Mouse (Mus musculus) limb, embryonic 14.5 days (tissue): Measurements from ENCODE around the gene 1810010H24Rik. TPM values are rescaled to one million over a fixed set of nuclear protein-coding genes. Genes with fewer than 3 reads are reported as not detected.

Experiments used
- ATAC-seq: fragments of 200-750 bp; cut with Nextera tagmentation; 2 replicates; pipeline ENCODE4 v1.8.0; 2017; ENCODE audit warnings: low read depth, moderate number of reproducible peaks, moderate TSS enrichment; ENCODE audit not compliant: low FRiP score
- DNase-seq: peaks from one replicate; pipeline ENCODE4 v3.0.0-alpha.2; 2015; ENCODE audit warnings: low spot score
- H3K27ac ChIP-seq: fragments of 300-500 bp; sonication (generic); replicated peaks from 2 replicates; pipeline ENCODE4 v1.5.1; 2014; ENCODE audit warnings: low read depth, mild to moderate bottlenecking, low read length, moderate library complexity, mixed read lengths
- H3K27me3 ChIP-seq: fragments of 300-500 bp; sonication (generic); 2 replicates; pipeline ENCODE4 v1.6.1; 2014; ENCODE audit warnings: low read length, mixed read lengths; ENCODE audit not compliant: control insufficient read depth, insufficient read depth
- H3K36me3 ChIP-seq: fragments of 300-500 bp; sonication (generic); 2 replicates; pipeline ENCODE4 v1.6.1; 2014; ENCODE audit warnings: mild to moderate bottlenecking, low read length, moderate library complexity, mixed read lengths; ENCODE audit not compliant: control insufficient read depth, insufficient read depth
- H3K4me1 ChIP-seq: fragments of 300-500 bp; sonication (generic); 2 replicates; pipeline ENCODE4 v1.6.1; 2014; ENCODE audit warnings: antibody characterized with exemption, low read length, mixed read lengths; ENCODE audit not compliant: control insufficient read depth, insufficient read depth
- H3K4me2 ChIP-seq: fragments of 300-500 bp; sonication (generic); replicated peaks from 2 replicates; pipeline ENCODE4 v1.6.1; 2014; ENCODE audit warnings: low read depth, mild to moderate bottlenecking, low read length, moderate library complexity; ENCODE audit not compliant: severe bottlenecking
- H3K4me3 ChIP-seq: fragments of 300-500 bp; sonication (generic); replicated peaks from 2 replicates; pipeline ENCODE4 v1.5.1; 2014; ENCODE audit warnings: low read length
- H3K9ac ChIP-seq: fragments of 300-500 bp; sonication (generic); 2 replicates; pipeline ENCODE4 v1.6.1; 2014; ENCODE audit warnings: mild to moderate bottlenecking, low read depth, low read length, moderate library complexity; ENCODE audit not compliant: severe bottlenecking
- H3K9me3 ChIP-seq: fragments of 300-500 bp; sonication (generic); 2 replicates; pipeline ENCODE4 v1.6.1; 2016; ENCODE audit warnings: low read length; ENCODE audit not compliant: control insufficient read depth
- POLR2A ChIP-seq: fragments of 200-500 bp; IDR thresholded peaks from 2 replicates; pipeline ENCODE4 v1.8.0; 2012; ENCODE audit warnings: inconsistent platforms, mild to moderate bottlenecking, moderate library complexity, borderline replicate concordance; ENCODE audit not compliant: insufficient read depth, insufficient read length; ENCODE audit errors: extremely low read depth
- WGBS: fragments of 180-500 bp; shearing (Covaris S2); extraction: QIAGEN DNeasy Blood & Tissue Kit; methylation state at CpG from one replicate; pipeline ENCODE4 v1.1.7; 2014; 5-methylcytosine and 5-hydroxymethylcytosine counted together
- polyA plus RNA-seq, 2 experiments: library from polyadenylated mRNA; depleted of rRNA in 1 of 2; stranded (reverse) in 1 of 2; unstranded in 1 of 2; fragments of >200 nt; fragmentation: Nextera tagmentation in 1 of 2; extraction: Ambion mirVana in 1 of 2; gene quantifications; 2 replicates each; pipeline versions ENCODE4 v1.2.1 to v1.2.3; 2012 to 2014

Gene 1810010H24Rik
- polyA plus RNA-seq, 2 experiments: 2.3 to 2.6 TPM

DNA sequence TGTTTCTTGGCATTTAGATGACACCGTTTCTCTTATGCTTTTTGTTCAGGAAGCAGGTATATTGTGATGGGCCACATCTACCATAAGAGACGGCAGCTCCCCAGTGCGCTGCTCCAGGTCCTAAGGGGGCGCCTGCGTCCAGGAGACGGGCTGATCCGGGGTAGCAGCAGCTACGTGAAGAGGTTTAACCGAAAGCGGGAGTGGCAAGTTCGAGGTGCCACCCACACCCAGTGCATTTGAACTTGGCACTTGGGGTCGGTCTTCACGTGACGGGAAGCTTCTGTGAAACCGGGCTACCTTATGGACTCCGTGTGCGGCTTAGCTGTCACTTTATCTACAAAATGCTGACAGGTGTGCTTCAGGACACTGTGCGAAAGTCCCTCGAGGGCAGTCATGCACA is 4.1 kb downstream of the 1810010H24Rik start:
- no peak for DNase-seq
- Histone ChIP-seq H3K27me3 (peaks cover 10% of the 10 kb centered on the region), H3K27ac (no peak overlapping the region), H3K9me3 (no peaks in the 10 kb centered on the region), H3K4me3 (no peak overlapping the region), H3K4me1 (peaks cover 11% of the 10 kb centered on the region), H3K36me3 (no peaks in the 10 kb centered on the region; the same call in none of the 2 replicates), H3K9ac (no peak overlapping the region), H3K4me2 (no peak overlapping the region)
- no peak for ATAC-seq
- WGBS: 47% methylated on average over 19 of the region's 19 CpGs
- no peak for TF ChIP-seq POLR2A

DNA sequence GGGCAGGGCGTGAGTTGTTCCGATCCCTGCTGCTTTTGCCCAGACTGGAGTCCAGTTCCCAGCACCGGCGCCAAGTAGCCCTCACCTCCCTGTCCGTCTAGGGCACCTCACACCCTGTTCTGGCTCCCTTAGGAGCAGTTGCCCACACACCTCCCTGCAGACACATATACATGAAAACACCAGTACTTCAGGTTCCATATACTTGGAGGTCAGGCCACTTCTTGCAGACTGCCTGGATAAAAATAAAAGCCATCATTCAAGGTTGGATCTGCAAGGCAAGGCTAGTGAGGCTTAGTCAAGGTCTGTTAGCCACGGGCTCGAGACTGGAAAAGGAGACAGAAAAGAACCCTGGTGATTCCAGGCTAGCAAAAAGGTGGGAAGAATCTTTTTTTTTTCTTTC is 6.2 kb downstream of the 1810010H24Rik start:
- H3K36me3 ChIP-seq: peaks cover 9% of the 10 kb centered on the region
- no peaks in the 10 kb centered on the region for H3K9me3 ChIP-seq
- no peak overlapping the region for H3K4me2 ChIP-seq
- ATAC-seq: no peak
- H3K9ac ChIP-seq: no peak overlapping the region
- peaks cover 2% of the 10 kb centered on the region; the same call in 1 of the 2 replicates for H3K27me3 ChIP-seq
- H3K27ac ChIP-seq: no peak overlapping the region
- no peak overlapping the region for H3K4me3 ChIP-seq
- WGBS: 48% methylated on average over 7 of the region's 7 CpGs
- TF ChIP-seq POLR2A: no peak
- H3K4me1 ChIP-seq: 0 out of 2 replicates have a peak, but pooled peaks cover 3% of the 10 kb centered on the region
- no peak for DNase-seq

DNA sequence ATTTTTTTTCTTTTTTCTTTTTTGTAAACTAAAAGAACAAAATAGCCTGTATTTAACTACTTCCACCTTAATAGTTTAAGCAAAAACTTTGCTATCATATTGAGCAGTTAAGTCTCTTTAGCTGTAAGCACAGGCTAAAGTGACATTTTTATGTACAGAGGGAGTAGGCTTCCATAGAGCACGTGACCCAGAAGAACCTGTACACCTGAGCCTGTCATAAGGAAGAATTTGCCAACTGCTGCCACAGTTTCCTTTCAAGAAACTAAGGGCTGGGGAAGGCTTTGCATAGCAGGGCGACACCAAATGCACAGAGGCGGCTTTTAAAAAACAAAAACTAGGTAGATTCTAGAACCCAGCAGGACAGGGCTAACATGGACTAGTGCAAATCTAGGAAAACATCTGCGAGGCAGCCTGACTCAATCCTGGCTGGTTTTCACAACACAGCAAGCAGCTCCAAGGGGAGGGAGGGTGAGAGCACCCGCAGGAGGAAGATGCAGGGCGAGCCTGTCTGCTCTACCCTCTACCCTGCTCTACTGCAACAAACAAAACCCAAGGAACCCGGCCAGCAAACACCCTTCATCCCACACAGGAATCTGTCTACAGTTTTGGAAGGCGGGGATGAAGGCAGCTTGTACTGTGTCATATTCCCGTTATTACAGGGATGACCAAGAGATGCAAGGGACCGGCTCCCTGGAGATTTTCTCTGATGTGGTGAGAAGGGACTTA is 8.8 kb downstream of the 1810010H24Rik start:
- Histone ChIP-seq H3K9ac (no peak overlapping the region), H3K4me3 (no peak overlapping the region), H3K4me2 (no peak overlapping the region), H3K27ac (no peak overlapping the region), H3K4me1 (no peaks in the 10 kb centered on the region), H3K9me3 (no peaks in the 10 kb centered on the region), H3K27me3 (no peaks in the 10 kb centered on the region), H3K36me3 (peaks cover 34% of the 10 kb centered on the region)
- ATAC-seq (no peak), DNase-seq (no peak)
- no peak for TF ChIP-seq POLR2A
- 81% methylated on average over 10 of the region's 10 CpGs for WGBS

DNA sequence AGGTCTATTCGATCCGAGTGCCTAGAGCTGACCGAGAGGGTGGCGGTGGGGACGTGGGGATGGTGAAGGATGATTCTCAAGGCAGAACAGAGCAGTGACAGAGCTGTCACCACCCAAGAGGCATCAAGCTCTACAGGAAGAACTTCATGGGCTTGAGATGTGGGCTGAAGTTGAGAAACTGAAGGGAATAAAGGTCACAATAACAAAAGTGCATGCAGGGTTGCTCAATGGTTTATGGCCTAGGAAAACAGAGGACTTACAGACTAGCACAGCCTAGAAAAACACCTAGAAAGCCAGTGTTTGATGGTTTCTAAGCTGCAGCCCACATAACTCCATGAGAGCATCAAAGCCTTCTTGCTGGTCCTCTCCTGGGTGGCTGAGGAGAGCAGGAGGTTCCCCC is 13.9 kb downstream of the 1810010H24Rik start:
- DNase-seq (no peak), ATAC-seq (no peak)
- Histone ChIP-seq H3K36me3 (peaks cover 82% of the 10 kb centered on the region), H3K9me3 (no peaks in the 10 kb centered on the region), H3K27me3 (no peaks in the 10 kb centered on the region), H3K9ac (no peak overlapping the region), H3K27ac (no peak overlapping the region), H3K4me3 (no peak overlapping the region), H3K4me2 (no peak overlapping the region), H3K4me1 (no peaks in the 10 kb centered on the region)
- no peak for TF ChIP-seq POLR2A
- 96% methylated on average over 5 of the region's 5 CpGs for WGBS

DNA sequence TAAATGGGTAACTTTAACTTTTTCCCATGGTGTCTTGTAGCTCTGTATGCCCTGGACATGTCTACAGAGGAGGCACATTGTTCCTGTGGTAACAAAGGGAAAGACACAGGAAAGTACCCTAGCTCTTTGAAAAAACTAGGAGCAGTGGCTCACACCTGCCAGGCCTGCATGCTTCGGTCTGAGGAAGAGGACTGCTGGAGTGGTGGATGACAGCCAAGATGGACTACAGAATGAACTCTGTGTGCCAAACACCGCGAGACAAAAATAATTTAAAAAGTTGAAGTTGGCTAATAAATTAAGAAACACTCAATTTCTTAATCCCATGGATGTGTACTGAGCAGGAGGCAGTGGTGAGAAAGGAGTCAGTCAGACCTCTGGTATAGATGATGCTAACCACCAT is 15.9 kb downstream of the 1810010H24Rik start:
- DNase-seq: no peak
- 89% methylated on average over 3 of the region's 3 CpGs for WGBS
- H3K27me3 ChIP-seq: no peaks in the 10 kb centered on the region
- H3K9me3 ChIP-seq: no peaks in the 10 kb centered on the region
- no peak overlapping the region for H3K4me2 ChIP-seq
- no peak overlapping the region for H3K4me3 ChIP-seq
- TF ChIP-seq POLR2A: no peak
- no peaks in the 10 kb centered on the region for H3K4me1 ChIP-seq
- no peak overlapping the region for H3K9ac ChIP-seq
- H3K36me3 ChIP-seq: peaks cover 90% of the 10 kb centered on the region
- no peak overlapping the region for H3K27ac ChIP-seq
- ATAC-seq: no peak
